In genomic region chr19:45048644-45049365, GRCm38 (mm10) we compare ENCODE assay signal across 9 mouse cellular contexts. TPM values are rescaled to one million over a fixed set of nuclear protein-coding genes. Genes with fewer than 3 reads are reported as not detected.
DNase-seq lines count a peak whose midpoint lies in the region; ATAC-seq and TF ChIP-seq lines count a peak whose summit lies in the region.
"Had no signal": no experiment of that assay in that cellular context is flagged by ENCODE, and none has a peak within 500 bp of the region (broad histone marks: within the 10 kb centered on the region; RNA-seq: fewer than 3 reads in every experiment).

No protein-coding gene starts in this region.

- peak overlapping the region; percentile 26 for H3ac ChIP-seq in myocyte (ENCODE audit: control insufficient read depth, insufficient read length)

- H3K27ac ChIP-seq in left cerebral cortex, adult 2 months = peak overlapping the region; percentile 98
- no peak overlapping the region for H3K27ac ChIP-seq in embryonic facial prominence, embryonic 12.5 days
- peak overlapping the region; percentile 92 for H3K27ac ChIP-seq in hindbrain, embryonic 15.5 days (replicated peaks)

- peak overlapping the region; percentile 52; the same call in 1 of the 2 replicates for H3K9ac ChIP-seq in embryonic facial prominence, embryonic 12.5 days
- H3K9ac ChIP-seq in hindbrain, embryonic 15.5 days = peak overlapping the region; percentile 65

- peaks cover 26% of the 10 kb centered on the region for H3K27me3 ChIP-seq in embryonic facial prominence, embryonic 12.5 days
- no peaks in the 10 kb centered on the region for H3K27me3 ChIP-seq in hindbrain, embryonic 15.5 days
- H3K27me3 ChIP-seq in myocyte (ENCODE audit: control insufficient read depth, insufficient read depth, insufficient read length) = no peaks in the 10 kb centered on the region

- peaks cover 10% of the 10 kb centered on the region for H3K36me3 ChIP-seq in embryonic facial prominence, embryonic 12.5 days
- peaks cover 29% of the 10 kb centered on the region for H3K36me3 ChIP-seq in hindbrain, embryonic 15.5 days
- peaks cover 21% of the 10 kb centered on the region for H3K36me3 ChIP-seq in myocyte (ENCODE audit: control insufficient read depth, insufficient read depth)

- WGBS in embryonic facial prominence, embryonic 12.5 days = 80% methylated on average over 12 of the region's 12 CpGs
- WGBS in hindbrain, embryonic 15.5 days = 68% methylated on average over 12 of the region's 12 CpGs

- peak overlapping the region; percentile 62 for H3K4me3 ChIP-seq in left cerebral cortex, adult 2 months
- H3K4me3 ChIP-seq in embryonic facial prominence, embryonic 12.5 days = peak overlapping the region; percentile 52
- H3K4me3 ChIP-seq in hindbrain, embryonic 15.5 days = peak overlapping the region; percentile 57
- H3K4me3 ChIP-seq in myocyte = peak overlapping the region; percentile 59

- no peak for ATAC-seq in embryonic facial prominence, embryonic 12.5 days (ENCODE audit: insufficient number of reproducible peaks, insufficient read depth, low FRiP score, low TSS enrichment)
- no peak for ATAC-seq in hindbrain, embryonic 15.5 days (ENCODE audit: low FRiP score, low read depth)

- no peak for DNase-seq in left cerebral cortex, adult 2 months (ENCODE audit: extremely low spot score in 1 of 2, low spot score in 2 of 2)
- no peak for DNase-seq in left cerebral cortex, adult 9 months (ENCODE audit: low spot score in 2 of 2)
- no peak for DNase-seq in right cerebral cortex, postnatal 36 days (ENCODE audit: low spot score in 2 of 2)
- DNase-seq in frontal cortex, postnatal 36 days (ENCODE audit: low spot score in 2 of 2) = no peak
- no peak for DNase-seq in spleen, postnatal 36 days (ENCODE audit: low spot score in 2 of 2)

- peaks cover 24% of the 10 kb centered on the region for H3K4me1 ChIP-seq in embryonic facial prominence, embryonic 12.5 days
- H3K4me1 ChIP-seq in hindbrain, embryonic 15.5 days (replicated peaks) = peaks cover 42% of the 10 kb centered on the region

- no peak for TF ChIP-seq CTCF in left cerebral cortex, adult 2 months (IDR thresholded peaks at IDR 0.05)

- H3K79me2 ChIP-seq in myocyte (ENCODE audit: control insufficient read depth, insufficient read depth) = peaks cover 22% of the 10 kb centered on the region

- no peak for TF ChIP-seq POLR2A in myocyte (IDR thresholded peaks at IDR 0.05; ENCODE audit: insufficient read length, low read depth)

- H3K9me3 ChIP-seq in embryonic facial prominence, embryonic 12.5 days = no peaks in the 10 kb centered on the region
- no peaks in the 10 kb centered on the region for H3K9me3 ChIP-seq in hindbrain, embryonic 15.5 days

- intact Hi-C loops in left cerebral cortex, adult 2 months (cut with DNase I) = loop anchor here (1.0 kb wide), 1 partner anchor 32 kb away; no protein-coding TSS in a partner anchor

- H3K4me2 ChIP-seq in embryonic facial prominence, embryonic 12.5 days (replicated peaks) = peak overlapping the region; percentile 79
- peak overlapping the region; percentile 70 for H3K4me2 ChIP-seq in hindbrain, embryonic 15.5 days
- H3K4me2 ChIP-seq in myocyte (ENCODE audit: low read depth) = peak overlapping the region; percentile 90

TF ChIP-seq in myocyte, 11 proteins besides CTCF, POLR2A, EP300 and RAD21:
- no peak for TF ChIP-seq USF1 (IDR thresholded peaks at IDR 0.05; ENCODE audit: low read depth)
- no peak for TF ChIP-seq POLR2AphosphoS2 (IDR thresholded peaks at IDR 0.05; ENCODE audit: insufficient read length, low read depth)

RNA-seq across cellular contexts. Expression of gene Sfxn3, which starts 1.5 kb away (rescaled TPM):
- total RNA-seq in left cerebral cortex, adult 2 months (2021) = 100 to 1,000 TPM; 120 to 125 TPM
- 24.3 and 25.1 TPM in 2 replicates for polyA plus RNA-seq in embryonic facial prominence, embryonic 12.5 days (2016; fragmentation: Nextera tagmentation; extraction: Ambion mirVana)
- 74.7 and 90.5 TPM in 2 replicates for polyA plus RNA-seq in hindbrain, embryonic 15.5 days (2015; fragmentation: Nextera tagmentation; extraction: Ambion mirVana)
- 43.4 TPM for polyA plus RNA-seq in myocyte (2012; fragmentation: generic; extraction: Trizol)

RNA-seq across cellular contexts. Expression of gene Pdzd7, which starts 3.3 kb away (rescaled TPM):
- total RNA-seq in left cerebral cortex, adult 2 months (2021) = 1 to 10 TPM; 5.2 to 6.1 TPM
- polyA plus RNA-seq in embryonic facial prominence, embryonic 12.5 days (2016; fragmentation: Nextera tagmentation; extraction: Ambion mirVana) = 0.29 and 0.52 TPM in 2 replicates
- polyA plus RNA-seq in hindbrain, embryonic 15.5 days (2015; fragmentation: Nextera tagmentation; extraction: Ambion mirVana) = 2.6 and 3.2 TPM in 2 replicates
- 5.0 TPM for polyA plus RNA-seq in myocyte (2012; fragmentation: generic; extraction: Trizol)
- total RNA-seq: hematopoietic stem cell, adult 5-6 weeks had no signal

RNA-seq across cellular contexts. Expression of gene Kazald1, which starts 26.2 kb away (rescaled TPM):
- total RNA-seq in left cerebral cortex, adult 2 months (2021) = 1 to 10 TPM; 4.3 to 5.5 TPM
- polyA plus RNA-seq in embryonic facial prominence, embryonic 12.5 days (2016; fragmentation: Nextera tagmentation; extraction: Ambion mirVana) = 7.0 and 8.4 TPM in 2 replicates
- polyA plus RNA-seq in hindbrain, embryonic 15.5 days (2015; fragmentation: Nextera tagmentation; extraction: Ambion mirVana) = 2.3 and 2.6 TPM in 2 replicates
- 1.4 TPM for polyA plus RNA-seq in myocyte (2012; fragmentation: generic; extraction: Trizol)

RNA-seq across cellular contexts. Expression of gene Lzts2, which starts 34.6 kb away (rescaled TPM):
- 10 to 100 TPM; 36.5 to 39.1 TPM for total RNA-seq in left cerebral cortex, adult 2 months (2021)
- polyA plus RNA-seq in embryonic facial prominence, embryonic 12.5 days (2016; fragmentation: Nextera tagmentation; extraction: Ambion mirVana) = 107 and 112 TPM in 2 replicates
- 25.4 and 28.7 TPM in 2 replicates for polyA plus RNA-seq in hindbrain, embryonic 15.5 days (2015; fragmentation: Nextera tagmentation; extraction: Ambion mirVana)
- 66.1 TPM for polyA plus RNA-seq in myocyte (2012; fragmentation: generic; extraction: Trizol)

RNA-seq across cellular contexts. Expression of gene Mrpl43, which starts 42.6 kb away (rescaled TPM):
- total RNA-seq in left cerebral cortex, adult 2 months (2021) = 10 to 100 TPM; 40.9 to 41.8 TPM
- 74.5 and 75.8 TPM in 2 replicates for polyA plus RNA-seq in embryonic facial prominence, embryonic 12.5 days (2016; fragmentation: Nextera tagmentation; extraction: Ambion mirVana)
- 88.6 and 94.7 TPM in 2 replicates for polyA plus RNA-seq in hindbrain, embryonic 15.5 days (2015; fragmentation: Nextera tagmentation; extraction: Ambion mirVana)
- 81.3 TPM for polyA plus RNA-seq in myocyte (2012; fragmentation: generic; extraction: Trizol)
